Mouse (Mus musculus): ENCODE data around the gene Baiap2l2. TPM values are rescaled to one million over a fixed set of nuclear protein-coding genes. Genes with fewer than 3 reads are reported as not detected.
"Not testable (repeated sequence)": the region's sequence is repeated elsewhere in the genome, so short reads cannot be mapped to it uniquely, and the experiment has no call there.

The Baiap2l2 gene
- total RNA-seq, 2 experiments from 2014 or later = 2.3 to 3.7 TPM

GRCm38 (mm10) chr15:79229058-79229821, 56.1 kb downstream of the Baiap2l2 start, which contains the start of the genes Pick1 and Gm49486:
Gene Pick1, plus strand, starts transcription at chr15:79229173.
Gene Gm49486, plus strand, starts transcription at chr15:79229391.
- intact Hi-C loops (cut with DNase I) = no loop called here
- peak; percentile 85 to 86 for DNase-seq (ENCODE audit: low spot score in 2 of 2)

DNA sequence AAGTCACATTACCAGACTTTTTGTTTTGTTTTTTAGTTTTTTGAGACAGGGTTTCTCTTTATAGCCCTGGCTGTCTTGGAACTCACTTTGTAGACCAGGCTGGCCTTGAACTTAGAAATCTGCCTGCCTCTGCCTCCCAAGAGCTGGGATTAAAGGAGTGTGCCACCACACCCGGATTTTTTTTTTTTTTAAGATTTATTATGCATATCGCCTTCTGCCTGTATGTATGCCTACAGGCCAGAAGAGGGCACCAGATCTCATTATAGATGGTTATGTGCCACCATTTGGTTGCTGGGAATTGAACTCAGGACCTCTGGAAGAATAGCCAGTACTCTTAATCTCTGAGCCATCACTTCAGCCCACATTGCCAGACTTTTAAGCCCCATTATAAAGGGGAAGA, 59.6 kb downstream of the Baiap2l2 start:
- intact Hi-C loops (cut with DNase I) = not testable (repeated sequence)

DNA sequence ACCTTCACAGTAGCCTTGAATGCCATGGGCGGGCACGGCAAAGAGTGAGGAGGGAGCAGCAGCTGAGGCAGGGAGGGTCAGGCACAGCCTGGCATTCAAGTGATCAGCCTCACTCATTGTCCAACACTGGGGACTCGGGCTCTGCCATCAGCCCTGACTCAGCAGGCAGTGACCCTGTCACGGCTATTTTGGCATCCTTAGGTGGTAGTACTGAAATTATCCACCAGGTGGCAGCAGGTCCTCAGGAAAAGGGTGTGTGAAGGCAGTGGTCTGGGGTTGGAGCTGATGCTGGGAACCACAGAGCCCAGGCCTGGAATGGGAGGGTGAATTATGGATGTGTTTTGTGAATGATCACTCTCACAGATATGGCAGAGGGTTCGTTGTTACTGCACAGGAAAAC, 60.7 kb downstream of the Baiap2l2 start:
- intact Hi-C loops (cut with DNase I) = no loop called here
- peak; percentile 80 to 88 for DNase-seq (ENCODE audit: low spot score in 2 of 2)

More for the DNA sequence above, 59.6 kb downstream of the Baiap2l2 start:
- not testable (repeated sequence) for DNase-seq (ENCODE audit: low spot score in 2 of 2)

GRCm38 (mm10) chr15:79223641-79224040, 61.7 kb downstream of the Baiap2l2 start:
- no peak for DNase-seq (ENCODE audit: low spot score in 2 of 2)
- intact Hi-C loops (cut with DNase I) = no loop called here

- no peak for DNase-seq (ENCODE audit: low spot score in 2 of 2)
These were observed 65.8 kb downstream of the Baiap2l2 start for GRCm38 (mm10) chr15:79219572-79219971.

GRCm38 (mm10) chr15:79216191-79216590, 69.1 kb downstream of the Baiap2l2 start:
- intact Hi-C loops (cut with DNase I) = no loop called here
- DNase-seq (ENCODE audit: low spot score in 2 of 2) = no peak

More at GRCm38 (mm10) chr15:79219572-79219971, 65.8 kb downstream of the Baiap2l2 start:
- intact Hi-C loops (cut with DNase I) = no loop called here

GRCm38 (mm10) chr15:79213591-79213990, 71.7 kb downstream of the Baiap2l2 start:
- intact Hi-C loops (cut with DNase I) = no loop called here
- DNase-seq (ENCODE audit: low spot score in 2 of 2) = no peak

- peak in 1 of 2 experiments; percentile 29 for DNase-seq (ENCODE audit: low spot score in 2 of 2)
- intact Hi-C loops (cut with DNase I) = no loop called here
These were observed 72.4 kb downstream of the Baiap2l2 start for GRCm38 (mm10) chr15:79212750-79213446.

GRCm38 (mm10) chr15:79210357-79210756, 75.0 kb downstream of the Baiap2l2 start:
- intact Hi-C loops (cut with DNase I) = no loop called here
- DNase-seq (ENCODE audit: low spot score in 2 of 2) = no peak

GRCm38 (mm10) chr15:79208758-79209439, 76.4 kb downstream of the Baiap2l2 start:
- intact Hi-C loops (cut with DNase I) = no loop called here
- peak in 1 of 2 experiments; percentile 25 for DNase-seq (ENCODE audit: low spot score in 2 of 2)

GRCm38 (mm10) chr15:79208211-79208610, 77.1 kb downstream of the Baiap2l2 start:
- intact Hi-C loops (cut with DNase I) = no loop called here
- no peak for DNase-seq (ENCODE audit: low spot score in 2 of 2)

Other genes starting within 250 kb of the Baiap2l2 start
- under 1 TPM; 0.53 to 0.55 TPM for gene Galr3, start 243.7 kb downstream of the Baiap2l2 start, total RNA-seq (2021)
- 10 to 100 TPM; 19.1 to 21.1 TPM for gene Ankrd54, start 222.6 kb downstream of the Baiap2l2 start, total RNA-seq (2021)
- gene Eif3l, start 210.4 kb downstream of the Baiap2l2 start, total RNA-seq (2021) = 10 to 100 TPM; 66.3 to 69.3 TPM
- 10 to 100 TPM; 23.8 to 24.1 TPM for gene Micall1, start 176.6 kb downstream of the Baiap2l2 start, total RNA-seq (2021)
- gene Polr2f, start 144.5 kb downstream of the Baiap2l2 start, total RNA-seq (2021) = 100 to 1,000 TPM in 1 of 2 experiments, 10 to 100 TPM in 1; 98.4 to 106 TPM
- 10 to 100 TPM; 11.7 to 12.2 TPM for gene 1700088E04Rik, start 144.3 kb downstream of the Baiap2l2 start, total RNA-seq (2021)
- gene Sox10, start 120.3 kb downstream of the Baiap2l2 start, total RNA-seq (2021) = 10 to 100 TPM; 24.5 to 25.4 TPM
- gene Pick1, start 56.4 kb downstream of the Baiap2l2 start, total RNA-seq (2021) = 10 to 100 TPM; 49.9 to 54.6 TPM
- under 1 TPM; 0.37 to 0.53 TPM for gene Gm49486, start 56.1 kb downstream of the Baiap2l2 start, total RNA-seq (2021)
- under 1 TPM in 1 of 2 experiments, not detected in 1; 0.37 TPM for gene Slc16a8, start 30.8 kb downstream of the Baiap2l2 start, total RNA-seq (2021)
- gene Pla2g6, start 42.9 kb upstream of the Baiap2l2 start, total RNA-seq (2021) = 10 to 100 TPM; 20.6 to 22.4 TPM
- 1 to 10 TPM; 1.3 to 1.8 TPM for gene Maff, start 61.1 kb upstream of the Baiap2l2 start, total RNA-seq (2021)
- 10 to 100 TPM; 57.2 to 67.5 TPM for gene Tmem184b, start 118.0 kb upstream of the Baiap2l2 start, total RNA-seq (2021)
- 100 to 1,000 TPM; 133 to 141 TPM for gene Csnk1e, start 170.0 kb upstream of the Baiap2l2 start, total RNA-seq (2021)
- gene Kcnj4, start 219.7 kb upstream of the Baiap2l2 start, total RNA-seq (2021) = 100 to 1,000 TPM; 187 to 209 TPM
- gene Kdelr3, start 230.9 kb upstream of the Baiap2l2 start, total RNA-seq (2021) = under 1 TPM; 0.41 to 0.55 TPM